Mouse (Mus musculus) spleen, postnatal 36 days (tissue): Measurements from ENCODE around the gene Ttll3.

Experiments used
- DNase-seq, 2 experiments: peaks; one replicate each; pipeline ENCODE4 v3.0.0; 2022; ENCODE audit warnings: low spot score in 2 of 2, mixed read lengths in 1 of 2

Gene Ttll3

DNA sequence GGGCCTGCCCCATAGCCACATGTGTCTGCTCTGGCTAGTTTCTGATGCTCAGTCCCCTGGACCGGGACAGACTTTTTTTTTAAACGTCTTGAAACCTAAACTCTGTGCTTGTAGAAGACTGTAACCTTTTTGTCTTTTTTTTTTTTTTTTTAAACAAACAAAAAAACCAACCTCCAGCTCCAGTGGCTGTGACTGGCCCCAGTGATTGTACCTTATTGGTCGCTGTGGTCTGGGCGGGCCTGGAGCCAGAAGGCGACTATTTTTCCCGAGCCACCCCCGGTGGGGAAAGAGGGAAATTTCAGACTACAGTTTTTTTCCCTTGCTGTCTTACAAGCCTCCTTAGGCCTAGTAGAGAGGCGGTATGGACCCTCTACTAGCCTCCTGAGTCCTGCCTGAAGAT lies at the start of gene Ttll3:
Gene Ttll3, plus strand, starts transcription at position 301 of the 400 bp plus-strand sequence.
- DNase-seq = no peak

GRCm38 (mm10) chr6:113341574-113341973 lies 47.5 kb upstream of the Ttll3 start:
- DNase-seq = no peak

- DNase-seq = no peak
These were observed 46.8 kb upstream of the Ttll3 start for GRCm38 (mm10) chr6:113342297-113342696.

DNA sequence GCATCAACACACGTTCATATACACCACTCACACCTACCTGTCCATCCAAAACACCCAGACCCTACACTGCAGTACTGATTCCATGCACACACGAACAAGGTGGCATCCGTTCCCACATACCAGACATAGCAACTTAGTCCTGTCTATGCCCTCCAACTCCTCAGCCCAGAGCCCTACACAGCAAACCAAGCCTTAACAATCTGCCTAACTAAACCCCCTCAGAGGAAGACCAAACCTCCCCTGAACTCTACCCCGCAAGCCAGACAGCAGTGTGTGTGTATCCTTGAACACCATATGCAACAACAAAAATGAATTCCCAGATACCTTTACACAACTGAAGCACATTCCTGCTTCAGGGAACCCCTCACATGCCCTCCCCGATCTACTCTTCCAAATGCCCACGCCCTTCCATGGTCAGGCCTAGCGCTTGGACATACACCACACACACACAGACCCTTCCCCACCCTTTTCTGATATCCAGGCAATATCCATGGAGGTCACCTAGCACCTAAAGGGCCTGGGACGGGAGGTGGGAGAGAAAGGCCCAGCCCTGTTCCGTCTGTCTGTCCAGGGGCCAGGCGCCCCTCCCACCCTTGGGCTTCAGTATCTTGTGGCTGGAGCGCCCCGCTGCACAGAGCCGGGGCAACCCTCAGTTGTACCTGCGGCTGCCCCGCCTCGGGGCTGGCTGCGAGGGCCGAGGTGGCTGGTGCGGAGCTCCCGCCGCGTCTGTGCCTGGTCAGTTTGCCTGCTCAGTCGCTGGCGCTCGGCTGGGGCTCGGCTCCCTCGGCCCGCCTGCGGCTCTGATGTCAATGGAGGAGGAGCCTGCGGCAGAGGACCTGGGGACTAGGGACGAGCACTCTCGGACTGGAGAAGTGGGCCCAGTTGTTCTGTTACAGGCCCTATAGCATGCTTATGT lies 45.6 kb upstream of the Ttll3 start, which contains the start of gene Camk1:
Gene Camk1, minus strand, starts transcription at position 808 of the 916 bp plus-strand sequence.
- peak; percentile 49 to 51 for DNase-seq

GRCm38 (mm10) chr6:113344321-113344720 lies 44.7 kb upstream of the Ttll3 start:
- peak in 1 of 2 experiments; percentile 32 for DNase-seq

GRCm38 (mm10) chr6:113346897-113347296 lies 42.2 kb upstream of the Ttll3 start:
- DNase-seq = no peak

DNA sequence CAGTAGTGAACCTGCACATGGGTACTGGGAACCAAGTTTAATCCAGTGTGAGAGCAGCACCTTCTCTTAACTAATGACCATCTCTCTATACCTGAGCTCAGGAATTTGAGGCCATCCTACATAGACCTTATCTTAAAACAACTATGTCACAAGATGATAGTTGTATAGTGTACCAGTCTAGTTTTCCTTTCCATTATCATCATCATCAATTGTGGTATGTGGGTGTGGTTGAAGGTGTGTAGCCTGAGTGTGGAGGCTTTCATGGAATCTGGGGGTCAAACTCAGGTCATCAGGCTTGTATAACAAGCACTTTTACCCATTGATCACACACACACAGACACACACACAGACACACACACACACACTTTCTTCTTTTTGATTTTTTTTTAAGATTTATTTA lies 38.5 kb upstream of the Ttll3 start:
- DNase-seq = no peak

DNA sequence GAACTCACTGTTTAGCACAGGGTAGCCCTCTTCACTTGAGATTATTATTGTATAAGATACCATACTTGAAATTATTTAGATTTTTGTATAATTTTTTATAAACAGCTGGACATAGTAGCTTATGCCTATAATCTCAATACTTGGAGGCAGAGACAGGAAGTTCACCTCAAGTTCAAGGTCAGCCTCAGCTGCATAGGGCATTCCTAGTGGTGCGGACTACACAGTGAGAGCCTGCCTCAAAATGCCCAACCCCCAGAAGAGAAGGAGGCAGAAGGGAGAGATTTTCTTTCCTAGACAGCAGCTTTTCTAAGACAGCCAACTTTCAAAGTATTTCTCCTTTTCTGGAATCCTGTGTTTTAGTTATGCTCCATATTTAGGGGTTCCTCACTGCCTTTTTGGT lies 37.9 kb upstream of the Ttll3 start:
- no peak for DNase-seq

- no peak for DNase-seq
These were observed 37.4 kb upstream of the Ttll3 start for GRCm38 (mm10) chr6:113351653-113352052.

DNA sequence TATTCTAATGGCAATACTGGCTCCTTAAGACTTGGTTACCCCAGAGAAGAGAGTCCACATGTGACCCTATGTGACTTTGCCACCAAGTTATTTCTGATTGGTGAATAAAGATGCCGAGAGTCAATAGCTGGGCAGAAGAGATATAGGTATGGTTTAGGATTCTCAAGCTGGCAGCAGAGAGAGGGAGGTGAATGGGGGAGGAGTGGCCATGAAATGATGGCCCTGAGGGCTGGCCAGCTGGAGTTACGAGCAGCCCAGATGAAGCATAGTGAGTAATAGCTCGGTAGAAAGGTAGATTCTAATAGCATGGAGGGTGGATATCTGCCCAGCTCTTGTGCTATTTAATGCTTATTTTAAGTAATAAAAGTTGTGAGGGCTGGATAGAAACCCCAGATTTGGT lies 36.2 kb upstream of the Ttll3 start:
- DNase-seq = no peak

DNA sequence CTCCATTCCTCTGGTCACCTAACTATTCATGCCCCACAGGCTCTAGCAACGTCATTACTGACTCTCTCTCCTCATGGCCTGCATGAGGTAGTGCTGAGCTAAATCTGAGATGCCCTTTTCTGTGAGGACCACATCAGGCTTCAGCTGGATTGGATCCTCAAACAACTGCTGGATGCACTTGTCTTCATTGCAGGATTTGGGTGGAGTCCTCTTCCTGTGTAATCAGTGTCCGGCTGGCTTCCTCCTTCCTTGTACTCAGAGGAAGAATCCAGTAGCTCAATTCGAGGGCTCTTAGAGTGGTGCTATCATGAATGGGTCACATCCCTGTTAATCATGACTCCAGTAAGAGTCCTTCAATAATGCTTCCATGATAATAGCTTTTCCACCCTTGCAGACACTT lies 35.4 kb upstream of the Ttll3 start:
- no peak for DNase-seq

GRCm38 (mm10) chr6:113361476-113361875 lies 27.6 kb upstream of the Ttll3 start:
- DNase-seq = no peak

GRCm38 (mm10) chr6:113362241-113362640 lies 26.8 kb upstream of the Ttll3 start:
- DNase-seq = no peak

- no peak for DNase-seq
These were observed 24.4 kb upstream of the Ttll3 start for GRCm38 (mm10) chr6:113364518-113365135.

- no peak for DNase-seq
These were observed 22.4 kb upstream of the Ttll3 start for GRCm38 (mm10) chr6:113366639-113367038.

- DNase-seq = no peak
These were observed 21.5 kb upstream of the Ttll3 start for GRCm38 (mm10) chr6:113367574-113367973.

GRCm38 (mm10) chr6:113368124-113368523 lies 20.9 kb upstream of the Ttll3 start:
- no peak for DNase-seq

- DNase-seq = no peak
These were observed 20.5 kb upstream of the Ttll3 start for GRCm38 (mm10) chr6:113368577-113368976.

DNA sequence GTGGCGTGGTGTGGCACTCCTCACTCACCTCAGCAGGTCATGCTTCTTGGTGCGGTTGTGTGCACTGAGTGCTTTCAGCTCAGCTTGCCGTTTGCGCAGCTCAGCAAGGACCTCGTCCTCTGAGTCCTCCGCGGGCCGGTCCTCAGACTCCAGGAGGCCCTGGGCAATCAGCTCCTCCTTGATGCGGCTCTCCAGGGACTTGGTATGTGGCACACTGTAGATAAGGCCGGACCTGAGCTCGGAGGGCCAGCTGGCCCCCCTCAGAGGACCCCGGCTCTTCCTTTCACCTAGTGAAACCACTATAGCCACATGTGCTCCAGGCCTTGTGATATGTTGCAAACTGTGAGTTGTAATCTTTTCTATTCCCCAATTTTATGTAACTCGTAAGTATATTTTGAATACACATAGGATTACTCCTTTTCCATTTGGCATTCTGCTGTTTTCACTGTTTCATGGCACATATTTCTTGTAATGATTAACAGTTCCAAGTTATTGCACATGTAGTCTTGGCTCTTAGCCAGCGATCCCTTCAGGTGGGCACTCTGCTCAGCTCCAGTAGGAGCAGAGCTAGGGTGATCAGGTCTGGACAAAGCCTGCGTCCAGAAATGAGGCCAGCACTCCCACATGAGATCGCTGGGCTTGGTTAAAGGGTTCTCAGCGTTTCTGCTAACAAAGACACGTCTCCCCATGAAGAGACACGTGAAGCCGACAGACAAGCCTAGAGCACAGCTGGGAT lies 18.7 kb upstream of the Ttll3 start:
- DNase-seq = no peak

DNA sequence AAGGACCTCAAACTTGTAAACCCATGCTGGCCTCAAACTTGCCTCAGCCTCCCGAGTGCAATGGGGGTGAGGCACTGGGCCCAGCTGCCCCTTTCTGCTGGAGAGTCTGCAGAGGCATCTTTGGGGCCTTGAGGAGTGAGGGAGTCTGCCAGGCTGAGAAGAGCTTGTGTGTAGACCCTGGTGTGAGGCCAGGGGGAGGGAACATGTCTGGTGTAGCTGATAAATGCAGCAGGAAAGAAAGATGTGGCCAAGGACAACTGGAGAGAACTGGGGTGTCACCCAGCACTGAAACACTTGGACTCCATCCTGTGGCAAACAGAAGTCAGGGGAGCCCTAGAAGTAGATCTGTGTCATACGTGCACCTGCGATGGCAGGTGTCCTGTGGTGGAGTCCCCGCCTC lies 15.6 kb upstream of the Ttll3 start:
- no peak for DNase-seq

GRCm38 (mm10) chr6:113377172-113377495 lies 11.9 kb upstream of the Ttll3 start:
- no peak for DNase-seq
